Mouse (Mus musculus) thymus, postnatal 4 days (tissue): ENCODE measurements around the gene Aasdh.
"Not testable (repeated sequence)": the region's sequence is repeated elsewhere in the genome, so short reads cannot be mapped to it uniquely, and the experiment has no call there.

Experiments used
- DNase-seq: peaks from one replicate; pipeline ENCODE4 v3.0.0; 2021

Aasdh gene

DNA sequence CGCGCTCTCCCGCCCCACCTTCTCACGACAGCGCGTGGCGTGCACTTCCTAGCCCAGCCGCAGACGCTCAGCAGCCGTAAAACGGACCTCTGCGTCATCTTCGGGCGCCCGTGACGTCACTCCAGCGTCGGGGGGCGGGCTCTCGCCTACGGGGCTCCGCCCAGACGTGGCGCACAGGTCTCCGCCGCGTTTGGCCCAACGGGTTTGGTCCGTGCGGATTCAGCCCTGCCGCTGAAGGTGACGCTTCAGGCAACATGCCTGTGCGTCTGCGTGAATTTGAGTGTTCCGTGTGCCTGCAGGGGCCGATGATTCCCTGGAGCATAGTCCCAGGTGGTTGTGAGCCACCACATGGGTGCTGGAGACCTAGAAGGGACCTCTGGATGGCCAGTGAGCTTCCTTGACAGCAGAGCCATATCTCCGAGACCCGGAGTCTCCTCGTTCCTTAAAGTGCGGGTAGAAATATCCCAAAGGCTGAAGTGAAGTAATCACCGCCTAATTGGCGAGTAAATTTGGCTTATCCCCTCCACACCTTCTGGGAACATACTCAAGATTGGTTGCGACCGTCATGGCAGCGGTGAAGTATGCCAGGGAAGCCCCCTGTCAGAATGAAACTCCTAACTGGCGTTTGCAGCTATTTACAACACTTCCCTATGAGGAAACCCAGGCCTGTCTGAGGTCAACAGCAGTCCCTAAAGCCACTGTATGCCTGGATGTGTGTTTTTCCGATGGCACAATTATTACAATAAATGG, at the start of gene Aasdh:
Aasdh (minus strand) TSS at position 110 of the 750 bp plus-strand sequence.
- peak; percentile 99 for DNase-seq

DNA sequence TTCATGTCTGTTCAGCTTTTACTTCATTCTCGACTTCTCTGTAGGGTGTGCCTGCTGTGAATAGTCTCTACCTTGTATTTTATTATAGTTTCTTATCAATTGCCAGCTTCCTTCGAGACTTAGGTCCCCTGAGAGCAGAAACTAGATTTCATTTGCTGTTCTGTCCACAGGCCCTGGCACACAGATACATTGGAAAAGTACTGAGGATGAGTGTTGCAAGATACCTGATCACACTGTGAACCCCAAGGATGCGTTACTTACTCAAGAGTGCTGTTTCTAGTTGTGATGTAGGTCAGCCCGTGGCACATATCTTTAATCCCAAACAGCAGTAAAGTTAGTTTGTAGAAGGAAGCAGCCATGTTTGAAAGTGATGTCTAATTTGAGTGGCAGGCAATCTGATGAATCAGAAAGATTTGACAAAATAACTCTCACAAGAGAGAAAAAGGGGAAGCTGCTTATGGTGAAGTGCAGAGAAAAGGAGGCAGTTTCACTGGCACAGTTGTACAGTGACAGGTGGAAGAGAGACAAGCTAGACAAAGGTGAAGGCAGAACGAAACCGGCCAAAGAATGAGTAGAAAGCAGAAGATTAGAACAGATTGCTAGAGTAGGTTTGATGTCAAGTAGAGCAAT, 49.1 kb upstream of the Aasdh start:
- DNase-seq: no peak

DNA sequence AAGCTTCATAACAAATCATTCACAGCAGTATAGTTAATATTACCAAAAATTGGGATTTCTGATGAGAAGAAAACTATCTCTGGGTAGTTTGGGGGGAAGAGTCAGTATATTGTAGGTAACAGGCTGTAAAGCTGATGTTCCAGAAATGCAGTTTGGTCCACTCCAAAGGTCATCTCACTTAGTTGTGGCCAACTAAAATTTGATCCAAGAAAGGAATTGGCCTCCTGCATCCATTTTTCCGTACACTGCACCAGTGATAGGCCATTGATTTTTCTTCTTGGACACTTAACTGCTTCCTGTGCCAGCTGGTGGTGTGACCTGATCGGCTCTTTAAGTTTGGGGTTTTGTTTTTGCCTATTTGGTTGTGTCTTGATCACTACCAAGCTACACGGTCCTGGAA, 48.5 kb upstream of the Aasdh start:
- no peak for DNase-seq

DNA sequence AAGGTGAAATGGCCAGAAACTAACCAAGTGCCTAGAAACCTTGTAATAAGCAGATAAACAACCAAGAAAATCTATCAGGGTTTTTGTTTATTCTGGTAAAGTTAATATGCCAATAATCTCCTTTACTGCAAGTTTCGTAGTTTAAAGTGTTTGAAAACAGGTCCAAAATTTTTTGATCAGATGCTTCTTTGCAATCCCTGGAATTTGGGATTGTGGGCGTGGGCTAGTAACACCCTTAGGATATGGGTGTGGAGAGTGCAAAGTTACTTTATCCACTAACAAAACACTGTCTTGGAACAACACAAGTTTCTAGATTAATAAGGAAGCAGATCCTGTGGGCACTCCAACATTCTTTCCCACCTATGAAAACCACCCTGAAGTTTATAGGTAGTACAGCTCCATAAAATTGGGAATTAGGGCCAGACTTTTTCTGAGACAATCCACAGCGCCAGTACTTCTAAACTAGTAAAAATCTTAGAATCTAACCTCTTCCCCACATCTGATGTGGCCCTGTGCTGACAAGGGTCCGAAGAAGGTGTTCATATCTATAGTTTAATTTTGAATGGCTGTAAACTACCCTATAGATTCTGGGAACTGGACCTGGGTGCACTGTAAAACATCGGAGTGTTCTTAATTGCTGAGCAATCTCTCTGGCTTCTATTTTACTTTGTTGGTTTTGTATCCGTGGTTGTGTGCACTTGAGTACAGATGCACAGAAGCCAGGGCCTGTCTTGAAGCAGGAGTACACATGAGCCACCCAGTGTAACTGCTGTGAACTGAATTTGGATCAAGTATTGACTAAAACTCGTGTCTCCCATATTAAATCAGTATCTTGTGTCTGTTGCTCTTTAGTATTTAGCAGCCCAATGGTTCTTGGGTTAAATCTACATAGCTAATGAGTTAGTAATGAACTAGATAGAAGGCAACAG, 47.1 kb upstream of the Aasdh start:
- no peak for DNase-seq

- peak; percentile 99 for DNase-seq
Measured at GRCm38 (mm10) chr5:76951106-76952027, 46.1 kb upstream of the Aasdh start, which contains the start of the genes Paics and Ppat. Gene Paics, plus strand, starts transcription at chr5:76951307. Gene Ppat, minus strand, starts transcription at chr5:76951578.

DNA sequence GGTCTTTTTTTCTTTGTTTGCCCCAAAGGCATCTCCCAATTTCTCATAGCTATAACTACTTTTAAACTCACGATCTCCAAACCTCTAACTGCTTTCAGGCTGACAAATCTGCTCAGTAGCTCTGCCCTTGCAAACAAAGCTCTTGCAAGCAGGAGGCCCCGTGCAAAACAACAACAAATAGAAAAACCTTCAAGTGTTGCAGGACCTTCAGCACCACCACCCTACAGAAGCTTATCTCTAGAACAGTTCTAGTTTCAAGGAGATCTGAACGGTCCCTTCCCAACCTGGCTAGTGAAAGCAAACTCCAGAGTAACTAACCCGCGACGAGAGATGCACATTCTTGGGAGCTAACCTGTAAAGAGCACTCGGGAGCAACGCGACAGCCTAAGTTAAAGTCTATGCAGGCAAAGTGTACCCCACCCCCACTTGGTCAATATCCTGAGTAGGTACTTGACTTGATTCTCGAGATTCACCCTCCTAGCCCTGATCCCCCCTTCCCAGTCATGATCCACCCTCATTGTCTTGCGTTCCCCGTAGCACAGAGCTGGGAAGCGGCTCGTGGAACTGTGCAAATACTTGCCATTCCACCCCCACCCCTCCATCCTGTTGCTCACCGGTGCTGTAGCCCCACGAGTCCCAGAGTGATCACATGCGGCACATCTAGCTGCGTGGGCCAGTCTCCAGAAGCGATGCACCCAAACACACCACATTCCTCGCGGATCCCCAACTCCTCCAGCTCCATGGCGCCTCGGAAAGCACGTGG, 45.2 kb upstream of the Aasdh start:
- DNase-seq: no peak

DNA sequence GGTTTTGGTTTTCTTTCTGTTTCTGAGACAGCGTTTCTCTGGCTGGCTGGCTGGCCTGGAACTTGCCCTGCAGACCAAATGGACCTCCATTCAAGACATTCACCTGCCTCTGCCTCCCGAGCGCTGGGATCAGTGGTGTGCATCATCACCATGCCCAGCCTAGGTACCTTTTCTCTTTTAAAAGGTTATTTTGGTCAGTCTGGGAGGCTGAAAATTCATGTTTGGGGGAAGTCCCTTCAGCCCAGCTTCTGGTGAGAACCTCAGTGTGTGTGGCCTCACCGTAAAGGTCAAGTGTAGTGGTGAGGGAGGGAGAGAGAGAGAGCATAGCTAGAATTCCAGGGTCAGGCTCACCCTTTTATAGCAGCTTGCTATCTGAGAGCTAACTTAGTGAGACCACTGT, 42.4 kb upstream of the Aasdh start:
- DNase-seq: no peak

GRCm38 (mm10) chr5:76947142-76947541, 41.8 kb upstream of the Aasdh start:
- no peak for DNase-seq

- DNase-seq: no peak
Measured at GRCm38 (mm10) chr5:76945678-76946033, 40.3 kb upstream of the Aasdh start.

DNA sequence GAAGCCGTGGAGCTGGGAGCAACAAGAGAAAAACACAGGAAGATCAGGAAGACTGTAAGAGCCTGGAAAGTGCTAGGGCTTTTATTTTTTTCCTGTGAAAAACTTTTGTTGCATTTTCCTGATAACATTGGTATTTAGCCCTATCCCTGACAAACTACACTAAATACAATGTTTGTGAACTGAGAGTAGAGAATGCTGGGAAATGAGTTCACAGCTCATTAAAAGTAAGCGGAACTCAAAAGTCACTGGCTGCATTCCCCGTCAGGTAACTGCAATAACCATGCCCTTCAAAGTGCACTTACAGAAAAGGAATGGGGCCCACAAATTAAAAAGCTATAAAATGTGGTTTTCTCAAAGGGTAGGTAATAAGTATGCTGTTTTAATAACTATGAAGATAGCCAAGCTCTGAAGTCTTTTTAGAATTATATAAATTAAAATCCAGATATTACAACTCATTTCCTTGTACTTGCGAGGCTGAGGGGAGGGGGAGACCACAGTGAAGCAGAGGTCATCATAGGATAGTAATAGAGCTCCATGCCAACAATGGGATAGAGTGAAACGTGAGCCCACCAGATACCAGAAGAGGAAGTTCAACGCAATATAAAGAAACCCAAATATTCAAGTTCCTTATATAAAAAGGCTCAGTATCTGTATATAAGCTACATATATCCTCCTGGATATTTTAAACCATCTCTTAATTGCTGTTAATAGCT, 39.8 kb upstream of the Aasdh start:
- no peak for DNase-seq

GRCm38 (mm10) chr5:76942505-76942904, 37.2 kb upstream of the Aasdh start:
- no peak for DNase-seq

GRCm38 (mm10) chr5:76941975-76942374, 36.7 kb upstream of the Aasdh start:
- no peak for DNase-seq

DNA sequence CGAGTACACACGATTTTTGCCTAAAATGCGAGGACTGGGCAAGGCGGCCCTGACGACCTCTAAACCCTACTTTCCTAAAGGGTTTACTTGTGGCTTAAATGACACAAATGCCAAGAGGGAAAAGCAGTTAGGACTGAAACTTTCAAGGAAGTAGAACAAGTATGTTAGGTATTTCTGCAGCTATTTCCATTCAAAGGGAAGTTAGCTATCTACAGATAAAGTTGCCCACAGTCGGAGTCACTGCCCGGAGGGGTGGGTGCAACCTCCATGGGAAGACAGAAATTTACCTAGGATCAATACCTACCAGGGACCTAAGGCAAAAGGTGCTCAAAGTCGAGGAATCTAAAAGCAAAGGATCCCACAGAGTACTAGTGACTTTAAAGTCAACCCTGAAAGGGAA, 34.4 kb upstream of the Aasdh start:
- no peak for DNase-seq

GRCm38 (mm10) chr5:76929180-76929877, 24.0 kb upstream of the Aasdh start:
- DNase-seq: no peak

GRCm38 (mm10) chr5:76928124-76928832, 23.0 kb upstream of the Aasdh start:
- DNase-seq: no peak

DNA sequence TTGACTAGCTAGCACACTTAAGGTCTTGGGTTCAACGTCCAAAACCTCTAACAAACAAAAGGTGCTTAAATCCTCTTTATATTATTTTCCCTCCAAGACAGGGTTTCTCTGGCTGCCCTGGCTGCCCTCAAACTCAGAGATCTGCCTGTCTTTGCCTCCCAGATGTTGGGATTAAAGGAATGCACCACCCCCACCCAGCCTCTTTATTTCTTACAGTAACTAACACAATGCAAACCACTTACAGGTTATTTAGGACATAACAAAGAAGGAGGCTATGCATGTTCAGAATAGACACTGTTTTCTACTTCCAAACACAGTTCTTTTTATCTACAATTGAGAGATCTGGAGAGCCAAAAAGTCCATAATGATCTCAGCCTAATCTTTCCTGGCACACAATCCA, 19.0 kb upstream of the Aasdh start:
- no peak for DNase-seq

DNA sequence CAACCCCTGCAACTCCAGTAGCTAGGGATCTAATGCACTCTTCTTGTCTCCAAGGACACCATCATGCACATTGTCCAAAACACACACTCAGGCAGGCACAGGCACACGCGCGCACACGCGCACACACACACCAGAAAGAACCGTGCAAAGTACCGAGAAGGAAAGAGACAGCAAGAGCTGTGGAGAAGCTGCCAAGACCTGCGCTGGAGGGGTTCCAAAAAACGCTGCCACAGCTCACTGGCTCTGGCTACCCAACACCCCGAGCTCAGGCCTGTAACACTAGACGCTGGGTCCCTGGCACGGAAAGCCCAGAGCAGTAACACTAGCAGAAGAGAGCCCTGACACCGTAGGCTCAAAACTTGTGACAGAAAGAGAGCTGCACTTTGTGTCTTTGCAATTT, 18.1 kb upstream of the Aasdh start:
- DNase-seq: no peak

DNA sequence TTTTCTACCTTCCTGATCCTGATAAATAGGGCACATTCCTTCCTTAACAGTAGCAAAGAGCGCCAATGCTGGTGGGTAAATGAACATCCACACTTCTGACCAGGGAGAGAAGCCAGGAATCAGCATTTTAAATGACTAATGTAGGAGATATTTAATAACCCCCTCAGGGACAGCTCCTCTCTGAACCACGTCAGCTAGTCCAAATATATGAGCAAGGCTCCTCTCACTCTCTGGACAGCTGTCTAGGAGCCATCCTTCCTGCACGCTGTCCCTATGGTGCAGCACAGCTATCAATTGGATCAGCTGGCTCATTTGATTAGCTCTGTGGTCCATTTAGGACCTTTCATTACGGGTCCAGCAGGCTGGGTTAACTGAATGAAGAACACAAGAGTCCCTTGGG, 17.5 kb upstream of the Aasdh start:
- DNase-seq: no peak

GRCm38 (mm10) chr5:76912522-76912921, 7.2 kb upstream of the Aasdh start:
- not testable (repeated sequence) for DNase-seq

GRCm38 (mm10) chr5:76910807-76911206, 5.5 kb upstream of the Aasdh start:
- DNase-seq: no peak
